ENCODE assay signal across 30 mouse cellular contexts in genomic region chr2:94066120-94066519, GRCm38 (mm10). TPM values are rescaled to one million over a fixed set of nuclear protein-coding genes. Genes with fewer than 3 reads are reported as not detected.
DNase-seq lines count a peak whose midpoint lies in the region; ATAC-seq and TF ChIP-seq lines count a peak whose summit lies in the region.
"Had no signal": no experiment of that assay in that cellular context is flagged by ENCODE, and none has a peak within 500 bp of the region (broad histone marks: within the 10 kb centered on the region; RNA-seq: fewer than 3 reads in every experiment).

No protein-coding gene starts in this region.

- H3K9me3 ChIP-seq in kidney, embryonic 16.5 days (ENCODE audit: low read length): no peaks in the 10 kb centered on the region
- no peaks in the 10 kb centered on the region for H3K9me3 ChIP-seq in liver, embryonic 13.5 days (replicated peaks)
- H3K9me3 ChIP-seq in liver, embryonic 12.5 days (replicated peaks): no peaks in the 10 kb centered on the region
- H3K9me3 ChIP-seq in liver, postnatal 0 days (ENCODE audit: low read length): no peaks in the 10 kb centered on the region
- H3K9me3 ChIP-seq in hindbrain, embryonic 10.5 days: no peaks in the 10 kb centered on the region
- H3K9me3 ChIP-seq: embryonic facial prominence, embryonic 13.5 days; heart, embryonic 12.5 days; limb, embryonic 10.5 days; limb, embryonic 15.5 days; megakaryocyte, embryonic 14.5 days; midbrain, embryonic 12.5 days; neural tube, embryonic 12.5 days had no signal

- no peak overlapping the region for H3K9ac ChIP-seq in kidney, embryonic 16.5 days (replicated peaks; ENCODE audit: low read length)
- no peak overlapping the region for H3K9ac ChIP-seq in liver, embryonic 13.5 days
- no peak overlapping the region for H3K9ac ChIP-seq in liver, embryonic 12.5 days
- no peak overlapping the region for H3K9ac ChIP-seq in liver, postnatal 0 days (replicated peaks)
- H3K9ac ChIP-seq: embryonic facial prominence, embryonic 13.5 days; heart, embryonic 12.5 days; hindbrain, embryonic 14.5 days; limb, embryonic 15.5 days; midbrain, embryonic 12.5 days; neural tube, embryonic 12.5 days had no signal

- TF ChIP-seq EP300 in liver, postnatal 0 days (IDR thresholded peaks at IDR 0.05; ENCODE audit: low read depth): no peak

- no peak overlapping the region for H3K27ac ChIP-seq in kidney, embryonic 16.5 days (ENCODE audit: low read length)
- no peak overlapping the region for H3K27ac ChIP-seq in liver, embryonic 13.5 days
- no peak overlapping the region for H3K27ac ChIP-seq in liver, embryonic 12.5 days
- H3K27ac ChIP-seq in liver, postnatal 0 days (ENCODE audit: low read depth): peak overlapping the region; percentile 74
- no peak overlapping the region for H3K27ac ChIP-seq in hindbrain, embryonic 10.5 days
- H3K27ac ChIP-seq: embryonic facial prominence, embryonic 13.5 days; hindbrain, embryonic 14.5 days; limb, embryonic 10.5 days; limb, embryonic 15.5 days; midbrain, embryonic 12.5 days; neural tube, embryonic 12.5 days had no signal

- TF ChIP-seq CTCF in liver, postnatal 0 days (IDR thresholded peaks at IDR 0.05; ENCODE audit: low read depth): no peak

- WGBS in kidney, embryonic 16.5 days: 79% methylated on average over 7 of the region's 7 CpGs
- 70% methylated on average over 7 of the region's 7 CpGs for WGBS in liver, embryonic 13.5 days (ENCODE audit: insufficient replicate concordance)
- 73% methylated on average over 7 of the region's 7 CpGs for WGBS in liver, embryonic 12.5 days (ENCODE audit: insufficient replicate concordance)
- WGBS in liver, postnatal 0 days (ENCODE audit: insufficient replicate concordance): 56% methylated on average over 7 of the region's 7 CpGs
- 87% methylated on average over 7 of the region's 7 CpGs for WGBS in hindbrain, embryonic 10.5 days

- ATAC-seq in kidney, embryonic 16.5 days (ENCODE audit: low FRiP score, low TSS enrichment): no peak
- ATAC-seq in liver, embryonic 13.5 days (ENCODE audit: low read depth): peak; percentile 43
- ATAC-seq in liver, embryonic 12.5 days: no peak
- ATAC-seq in liver, postnatal 0 days: peak; percentile 95
- no peak for ATAC-seq in granulocyte monocyte progenitor cell, adult 5-6 weeks (replicated peaks; ENCODE audit: poor library complexity, severe bottlenecking)
- ATAC-seq: activated CD4-positive, CD25-positive, alpha-beta regulatory T cell, adult 4 months; forebrain, embryonic 16.5 days had no signal

- no peak overlapping the region for H3K4me3 ChIP-seq in kidney, embryonic 16.5 days (ENCODE audit: low read length)
- no peak overlapping the region for H3K4me3 ChIP-seq in liver, embryonic 13.5 days (replicated peaks)
- H3K4me3 ChIP-seq in liver, embryonic 12.5 days: no peak overlapping the region
- H3K4me3 ChIP-seq in liver, postnatal 0 days (ENCODE audit: low read depth, low read length): no peak overlapping the region
- no peak overlapping the region for H3K4me3 ChIP-seq in hindbrain, embryonic 10.5 days
- H3K4me3 ChIP-seq: embryonic facial prominence, embryonic 13.5 days; heart, embryonic 12.5 days; limb, embryonic 10.5 days; limb, embryonic 15.5 days; megakaryocyte, embryonic 14.5 days; midbrain, embryonic 12.5 days; myocyte; neural tube, embryonic 12.5 days had no signal

- 0 out of 2 replicates have a peak, but pooled peaks cover 3% of the 10 kb centered on the region for H3K4me1 ChIP-seq in kidney, embryonic 16.5 days (ENCODE audit: insufficient read depth, low read length)
- no peaks in the 10 kb centered on the region for H3K4me1 ChIP-seq in liver, embryonic 13.5 days (replicated peaks)
- H3K4me1 ChIP-seq in liver, embryonic 12.5 days: 0 out of 2 replicates have a peak, but pooled peaks cover 3% of the 10 kb centered on the region
- no peaks in the 10 kb centered on the region for H3K4me1 ChIP-seq in liver, postnatal 0 days (ENCODE audit: insufficient read depth)
- H3K4me1 ChIP-seq in hindbrain, embryonic 10.5 days (replicated peaks): no peaks in the 10 kb centered on the region
- H3K4me1 ChIP-seq: embryonic facial prominence, embryonic 13.5 days; limb, embryonic 10.5 days; limb, embryonic 15.5 days; midbrain, embryonic 12.5 days; neural tube, embryonic 12.5 days had no signal

- peaks cover 6% of the 10 kb centered on the region; the same call in 1 of the 2 replicates for H3K36me3 ChIP-seq in kidney, embryonic 16.5 days (ENCODE audit: insufficient read depth, low read length)
- H3K36me3 ChIP-seq in liver, embryonic 13.5 days: peaks cover 11% of the 10 kb centered on the region; the same call in 1 of the 2 replicates
- H3K36me3 ChIP-seq in liver, embryonic 12.5 days: peaks cover 5% of the 10 kb centered on the region
- H3K36me3 ChIP-seq in liver, postnatal 0 days (replicated peaks; ENCODE audit: insufficient read depth, low read length): no peaks in the 10 kb centered on the region
- peaks cover 13% of the 10 kb centered on the region; the same call in 1 of the 2 replicates for H3K36me3 ChIP-seq in hindbrain, embryonic 10.5 days
- H3K36me3 ChIP-seq: heart, embryonic 12.5 days; midbrain, embryonic 12.5 days; neural tube, embryonic 12.5 days had no signal

- peak; percentile 17 for DNase-seq in kidney, adult 11 months
- no peak for DNase-seq in liver, embryonic 13.5 days
- peak; percentile 12 for DNase-seq in kidney, postnatal 10 days
- no peak for DNase-seq in liver, postnatal 0 days
- no peak for DNase-seq in hindbrain, embryonic 10.5 days (ENCODE audit: low spot score)
- DNase-seq: adrenal gland, adult 2 months; adrenal gland, postnatal 36 days; cerebellum, adult 18-20 months; cerebellum, postnatal 10 days; heart, adult 18-20 months; heart, postnatal 4 days; layer of hippocampus, postnatal 36 days; lung, postnatal 4 days; thymus, adult 2 months; thymus, postnatal 36 days had no signal

- no peaks in the 10 kb centered on the region for H3K27me3 ChIP-seq in kidney, embryonic 16.5 days (ENCODE audit: insufficient read depth, low read length)
- no peaks in the 10 kb centered on the region for H3K27me3 ChIP-seq in liver, embryonic 13.5 days
- no peaks in the 10 kb centered on the region for H3K27me3 ChIP-seq in liver, embryonic 12.5 days (replicated peaks)
- H3K27me3 ChIP-seq in liver, postnatal 0 days (ENCODE audit: insufficient read depth, low read length): no peaks in the 10 kb centered on the region
- H3K27me3 ChIP-seq in hindbrain, embryonic 10.5 days (ENCODE audit: insufficient read depth, poor library complexity, severe bottlenecking): no peaks in the 10 kb centered on the region
- H3K27me3 ChIP-seq: CH12.LX; embryonic facial prominence, embryonic 13.5 days; heart, embryonic 12.5 days; limb, embryonic 15.5 days; megakaryocyte, embryonic 14.5 days; midbrain, embryonic 12.5 days; neural tube, embryonic 12.5 days had no signal

- H3K4me2 ChIP-seq in kidney, embryonic 16.5 days (replicated peaks; ENCODE audit: low read depth, low read length): no peak overlapping the region
- H3K4me2 ChIP-seq in liver, embryonic 13.5 days: no peak overlapping the region
- no peak overlapping the region for H3K4me2 ChIP-seq in liver, embryonic 12.5 days
- H3K4me2 ChIP-seq in liver, postnatal 0 days (ENCODE audit: low read depth, low read length): peak overlapping the region; percentile 24; the same call in 1 of the 2 replicates
- H3K4me2 ChIP-seq: embryonic facial prominence, embryonic 13.5 days; heart, embryonic 12.5 days; hindbrain, embryonic 14.5 days; limb, embryonic 15.5 days; midbrain, embryonic 12.5 days; neural tube, embryonic 12.5 days had no signal

RNA-seq across cellular contexts. Expression of gene Alkbh3, which starts 55.5 kb away (rescaled TPM):
- polyA plus RNA-seq in kidney, embryonic 16.5 days (2015; fragmentation: Nextera tagmentation; extraction: Ambion mirVana): 67.3 and 67.5 TPM in 2 replicates
- polyA plus RNA-seq in liver, embryonic 13.5 days (2015; fragmentation: Nextera tagmentation; extraction: Ambion mirVana): 34.6 and 37.2 TPM in 2 replicates
- polyA plus RNA-seq in liver, embryonic 12.5 days (2016; fragmentation: Nextera tagmentation; extraction: Ambion mirVana): 41.6 and 41.8 TPM in 2 replicates
- polyA plus RNA-seq in liver, postnatal 0 days (2015; fragmentation: Nextera tagmentation; extraction: Ambion mirVana): 24.8 and 28.9 TPM in 2 replicates
- 52.5 and 87.5 TPM in 2 replicates for total RNA-seq in granulocyte monocyte progenitor cell, adult 5-6 weeks (2014; fragmentation: Nextera tagmentation)
- 34.0 and 38.0 TPM in 2 replicates for total RNA-seq in granulocyte monocyte progenitor cell, adult 5-6 weeks (2017)
- 57.5 and 58.7 TPM in 2 replicates for polyA plus RNA-seq in hindbrain, embryonic 10.5 days (2016; fragmentation: Nextera tagmentation; extraction: Ambion mirVana)

Comparison
In these comparisons a context has a peak if more than half of its experiments do, and no peak if none do; other contexts are left out.
1. ATAC-seq: peak in liver, embryonic 13.5 days (single experiment) and liver, postnatal 0 days (single experiment); none in kidney, embryonic 16.5 days (single experiment), liver, embryonic 12.5 days (single experiment) and granulocyte monocyte progenitor cell, adult 5-6 weeks (single experiment).
2. DNase-seq: peak in kidney, adult 11 months (single experiment) and kidney, postnatal 10 days (single experiment); none in liver, embryonic 13.5 days (single experiment), liver, postnatal 0 days (single experiment) and hindbrain, embryonic 10.5 days (single experiment).